Comparison of ENCODE assay signal across 8 mouse cellular contexts in genomic region chr10:110455063-110455837, GRCm38 (mm10). TPM values are rescaled to one million over a fixed set of nuclear protein-coding genes. Genes with fewer than 3 reads are reported as not detected.
DNase-seq lines count a peak whose midpoint lies in the region; ATAC-seq and TF ChIP-seq lines count a peak whose summit lies in the region.

No protein-coding gene starts in this region.

- no peak for TF ChIP-seq CTCF in E14TG2a.4 (conservative IDR thresholded peaks at IDR 0.05; ENCODE audit: low read length)
- no peak for TF ChIP-seq CTCF in bone marrow macrophage, adult 2 months (IDR thresholded peaks at IDR 0.05; ENCODE audit: low read depth, low read length)
- TF ChIP-seq CTCF in embryonic fibroblast, embryonic 13.5 days (IDR thresholded peaks at IDR 0.05; ENCODE audit: borderline replicate concordance, insufficient read depth, low read length), result no peak
- no peak for TF ChIP-seq CTCF in liver, adult 2 months (IDR thresholded peaks at IDR 0.05; ENCODE audit: low read depth, low read length)

- H3K79me2 ChIP-seq in liver, adult 2 months (ENCODE audit: control insufficient read depth, insufficient read depth, low read length), result no peaks in the 10 kb centered on the region

- no peaks in the 10 kb centered on the region for H3K9me3 ChIP-seq in E14TG2a.4 (ENCODE audit: low read length)
- H3K9me3 ChIP-seq in intestine, embryonic 15.5 days, result no peaks in the 10 kb centered on the region
- H3K9me3 ChIP-seq in neural tube, embryonic 15.5 days (replicated peaks), result no peaks in the 10 kb centered on the region

- WGBS in intestine, embryonic 15.5 days, result 1% methylated on average over 44 of the region's 45 CpGs
- 1% methylated on average over 45 of the region's 45 CpGs for WGBS in liver, adult 2 months
- WGBS in neural tube, embryonic 15.5 days, result under 1% methylated on average over 37 of the region's 45 CpGs

- peak; percentile 73 for ATAC-seq in intestine, embryonic 15.5 days
- ATAC-seq in neural tube, embryonic 15.5 days (ENCODE audit: low FRiP score), result peak; percentile 77
- no peak for ATAC-seq in CD4-positive, CD25-positive, alpha-beta regulatory T cell, adult 4 months

- H3K27me3 ChIP-seq in E14TG2a.4 (ENCODE audit: insufficient read depth, low read length), result peaks cover 56% of the 10 kb centered on the region
- peaks cover 14% of the 10 kb centered on the region for H3K27me3 ChIP-seq in intestine, embryonic 15.5 days (replicated peaks)
- H3K27me3 ChIP-seq in liver, adult 2 months (ENCODE audit: control insufficient read depth, insufficient read depth, low read length), result peaks cover 8% of the 10 kb centered on the region
- no peaks in the 10 kb centered on the region for H3K27me3 ChIP-seq in neural tube, embryonic 15.5 days (replicated peaks)

- TF ChIP-seq POLR2A in bone marrow macrophage, adult 2 months (IDR thresholded peaks at IDR 0.05; ENCODE audit: borderline replicate concordance, low read depth, low read length), result no peak
- TF ChIP-seq POLR2A in embryonic fibroblast, embryonic 13.5 days (IDR thresholded peaks at IDR 0.05; ENCODE audit: low read depth, low read length), result no peak
- no peak for TF ChIP-seq POLR2A in liver, adult 2 months (IDR thresholded peaks at IDR 0.05; ENCODE audit: extremely low read depth, insufficient read depth, low read length)

- peak overlapping the region; percentile 98 for H3K4me2 ChIP-seq in intestine, embryonic 15.5 days (replicated peaks)
- H3K4me2 ChIP-seq in neural tube, embryonic 15.5 days, result peak overlapping the region; percentile 89

- no peaks in the 10 kb centered on the region; the same call in 1 of the 2 replicates for H3K4me1 ChIP-seq in E14TG2a.4 (replicated peaks; ENCODE audit: low read depth, low read length)
- H3K4me1 ChIP-seq in bone marrow macrophage, adult 2 months (ENCODE audit: control insufficient read depth, insufficient read depth, low read length), result no peaks in the 10 kb centered on the region
- H3K4me1 ChIP-seq in embryonic fibroblast, embryonic 13.5 days (ENCODE audit: control insufficient read depth, insufficient read depth, low read length), result no peaks in the 10 kb centered on the region
- peaks cover 8% of the 10 kb centered on the region; the same call in 1 of the 2 replicates for H3K4me1 ChIP-seq in intestine, embryonic 15.5 days (replicated peaks)
- H3K4me1 ChIP-seq in liver, adult 2 months (ENCODE audit: control insufficient read depth, insufficient read depth, low read length), result peaks cover 5% of the 10 kb centered on the region; the same call in 1 of the 2 replicates
- H3K4me1 ChIP-seq in neural tube, embryonic 15.5 days, result peaks cover 4% of the 10 kb centered on the region; the same call in 1 of the 2 replicates

- peak overlapping the region; percentile 84 for H3K4me3 ChIP-seq in E14TG2a.4 (replicated peaks; ENCODE audit: low read length)
- peak overlapping the region; percentile 36 for H3K4me3 ChIP-seq in bone marrow macrophage, adult 2 months (ENCODE audit: insufficient read depth, low read length)
- peak overlapping the region; percentile 77 for H3K4me3 ChIP-seq in embryonic fibroblast, embryonic 13.5 days (ENCODE audit: insufficient read depth, low read length)
- peak overlapping the region; percentile 55 for H3K4me3 ChIP-seq in intestine, embryonic 15.5 days (replicated peaks)
- H3K4me3 ChIP-seq in liver, adult 2 months (ENCODE audit: insufficient read depth, low read depth, low read length), result peak overlapping the region; percentile 52
- H3K4me3 ChIP-seq in neural tube, embryonic 15.5 days (replicated peaks), result peak overlapping the region; percentile 84

- H3K27ac ChIP-seq in bone marrow macrophage, adult 2 months (ENCODE audit: insufficient read depth, low read depth, low read length), result no peak overlapping the region
- H3K27ac ChIP-seq in embryonic fibroblast, embryonic 13.5 days (ENCODE audit: insufficient read depth, low read length), result no peak overlapping the region
- H3K27ac ChIP-seq in intestine, embryonic 15.5 days, result no peak overlapping the region
- H3K27ac ChIP-seq in liver, adult 2 months (replicated peaks; ENCODE audit: insufficient read depth, low read depth, low read length), result no peak overlapping the region
- H3K27ac ChIP-seq in neural tube, embryonic 15.5 days (replicated peaks), result peak overlapping the region; percentile 94

- DNase-seq in liver, adult 2 months (ENCODE audit: extremely low read depth, low read depth, low spot score), result peak; percentile 6
- no peak for DNase-seq in spleen, adult 12 weeks (ENCODE audit: low spot score)

- H3K36me3 ChIP-seq in E14TG2a.4 (ENCODE audit: insufficient read depth, low read length), result no peaks in the 10 kb centered on the region
- H3K36me3 ChIP-seq in intestine, embryonic 15.5 days, result no peaks in the 10 kb centered on the region
- H3K36me3 ChIP-seq in liver, adult 2 months (ENCODE audit: control insufficient read depth, insufficient read depth, low read length), result no peaks in the 10 kb centered on the region
- no peaks in the 10 kb centered on the region for H3K36me3 ChIP-seq in neural tube, embryonic 15.5 days

- H3K9ac ChIP-seq in intestine, embryonic 15.5 days, result peak overlapping the region; percentile 49
- peak overlapping the region; percentile 53 for H3K9ac ChIP-seq in liver, adult 2 months (ENCODE audit: low read depth, low read length)
- H3K9ac ChIP-seq in neural tube, embryonic 15.5 days (replicated peaks), result peak overlapping the region; percentile 85

RNA-seq across cellular contexts. Expression of gene Nav3, which starts 0.8 kb away (rescaled TPM):
- 0.65 TPM in 1 of 2 replicates, not detected in the other for polyA plus RNA-seq in bone marrow macrophage, adult 2 months (2012; ENCODE audit: insufficient read depth, insufficient read length, missing spikeins)
- polyA plus RNA-seq in embryonic fibroblast, embryonic 13.5 days (2011; ENCODE audit: insufficient read length, low read depth, missing spikeins), result 4.9 and 5.2 TPM in 2 replicates
- 0.93 and 1.4 TPM in 2 replicates for polyA plus RNA-seq in intestine, embryonic 15.5 days (2015; fragmentation: Nextera tagmentation; extraction: Ambion mirVana)
- 0.13 and 0.28 TPM in 2 replicates for total RNA-seq in liver, adult 2 months (2014; rRNA removed)
- polyA plus RNA-seq in liver, adult 2 months (2012; rRNA removed), result 0.01 TPM in 1 of 2 replicates, not detected in the other
- 20.5 and 24.3 TPM in 2 replicates for polyA plus RNA-seq in neural tube, embryonic 15.5 days (2015; fragmentation: Nextera tagmentation; extraction: Ambion mirVana)
- polyA plus RNA-seq in CD4-positive, CD25-positive, alpha-beta regulatory T cell, adult 4 months (2017; shearing (Covaris generic)), result under 1 TPM in 1 of 2 experiments, not detected in 1; 0.05 TPM
